Mouse (Mus musculus) effector memory CD4-positive, alpha-beta T cell, adult 7 months (primary cell): ENCODE measurements around the gene Platr25. TPM values are rescaled to one million over a fixed set of nuclear protein-coding genes. Genes with fewer than 3 reads are reported as not detected.

Experiments used
- polyA plus RNA-seq: library from polyadenylated mRNA; unstranded; fragments of 100-300 nt; shearing (Covaris generic); gene quantifications from one replicate; pipeline ENCODE4 v1.2.1, GENCODE M21; 2017

Platr25 gene
- polyA plus RNA-seq: 8.2 TPM

DNA sequence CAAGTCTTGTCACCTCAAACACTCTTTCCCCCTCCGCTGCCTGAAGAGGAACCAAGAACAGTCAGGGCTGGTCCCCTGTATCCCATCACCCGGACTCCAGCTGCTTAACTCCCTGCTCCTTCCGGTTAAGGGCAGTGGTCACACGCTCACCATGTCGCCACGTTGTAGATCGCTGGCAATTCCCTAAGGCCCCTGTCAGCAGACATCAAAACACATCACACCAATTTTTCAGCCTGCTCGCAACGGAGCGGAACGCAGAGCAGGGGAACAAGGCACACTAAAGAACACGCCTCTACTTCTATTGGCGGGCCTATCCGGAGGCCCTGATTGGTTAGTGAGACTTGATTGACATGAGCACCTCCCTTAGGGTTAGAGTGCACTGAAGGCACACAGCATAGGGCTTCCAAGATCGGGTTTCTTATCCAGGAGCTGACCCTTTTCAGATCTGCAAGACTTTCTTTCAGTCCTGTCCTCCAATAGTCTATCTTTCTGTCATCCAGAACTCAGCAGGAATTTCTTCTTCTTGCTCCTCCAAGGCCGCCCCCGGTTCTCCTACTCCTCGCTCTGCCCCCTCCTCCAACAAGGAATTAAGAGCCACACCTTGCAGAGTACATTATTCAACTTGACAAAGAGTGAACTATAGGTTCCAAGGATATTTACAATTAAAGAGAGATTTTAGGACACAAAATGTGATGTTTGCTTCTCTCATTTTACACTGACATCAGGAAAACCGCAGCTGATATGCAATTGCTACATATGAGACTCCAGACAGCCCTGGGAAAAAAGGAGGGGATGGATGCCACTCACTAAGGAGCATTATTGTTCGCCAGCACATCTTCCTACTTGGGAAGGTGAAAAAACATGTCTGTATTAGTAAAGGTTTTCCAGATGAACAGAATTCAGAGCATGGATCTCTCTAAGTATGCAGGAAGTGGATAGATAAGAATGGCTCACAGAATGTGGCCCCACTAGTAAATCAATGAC, at the start of gene Platr25:
Platr25 (minus strand) TSS at position 278 of the 984 bp plus-strand sequence.

DNA sequence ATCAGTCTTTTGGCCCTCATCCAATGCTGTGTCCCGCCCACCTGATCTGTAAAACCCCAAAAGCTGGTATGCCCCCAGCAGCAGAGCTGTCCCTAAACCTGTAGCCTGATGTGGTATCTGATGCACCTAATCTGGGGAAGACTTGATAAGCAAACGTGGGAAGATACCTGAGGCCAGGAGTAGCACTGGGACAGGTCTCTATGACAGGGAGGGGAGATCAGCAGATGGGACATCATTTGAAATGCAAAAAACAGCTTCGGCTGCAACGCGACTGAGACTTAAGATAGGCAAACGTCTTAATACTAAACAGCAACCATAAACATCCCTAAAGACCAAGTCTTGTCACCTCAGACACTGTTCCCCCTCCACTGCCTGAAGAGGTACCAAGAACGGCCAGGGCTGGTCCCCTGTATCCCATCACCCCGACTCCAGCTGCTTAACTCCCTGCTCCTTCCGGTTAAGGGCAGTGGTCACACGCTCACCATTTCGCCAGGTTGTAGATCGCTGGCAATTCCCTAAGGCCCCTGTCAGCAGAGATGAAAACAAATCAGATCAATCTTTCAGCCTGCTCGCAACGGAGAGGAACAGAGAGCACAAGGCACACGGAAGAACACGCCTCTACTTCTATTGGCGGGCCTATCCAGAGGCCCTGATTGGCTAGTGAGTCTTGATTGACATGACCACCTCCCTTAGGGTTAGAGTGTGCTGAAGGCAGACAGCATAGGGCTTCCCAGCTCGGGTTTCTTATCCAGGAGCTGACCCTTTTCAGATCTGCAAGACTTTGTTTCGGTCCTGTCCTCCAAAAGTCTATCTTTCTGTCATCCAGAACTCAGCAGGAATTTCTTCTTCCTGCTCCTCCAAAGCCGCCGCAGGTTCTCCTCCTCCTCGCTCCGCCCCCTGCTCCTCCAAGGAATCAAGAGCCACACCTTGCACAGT, 25.0 kb upstream of the Platr25 start, which contains the start of gene Gm5141:
Gm5141 (minus strand) TSS at position 610 of the 936 bp plus-strand sequence.

DNA sequence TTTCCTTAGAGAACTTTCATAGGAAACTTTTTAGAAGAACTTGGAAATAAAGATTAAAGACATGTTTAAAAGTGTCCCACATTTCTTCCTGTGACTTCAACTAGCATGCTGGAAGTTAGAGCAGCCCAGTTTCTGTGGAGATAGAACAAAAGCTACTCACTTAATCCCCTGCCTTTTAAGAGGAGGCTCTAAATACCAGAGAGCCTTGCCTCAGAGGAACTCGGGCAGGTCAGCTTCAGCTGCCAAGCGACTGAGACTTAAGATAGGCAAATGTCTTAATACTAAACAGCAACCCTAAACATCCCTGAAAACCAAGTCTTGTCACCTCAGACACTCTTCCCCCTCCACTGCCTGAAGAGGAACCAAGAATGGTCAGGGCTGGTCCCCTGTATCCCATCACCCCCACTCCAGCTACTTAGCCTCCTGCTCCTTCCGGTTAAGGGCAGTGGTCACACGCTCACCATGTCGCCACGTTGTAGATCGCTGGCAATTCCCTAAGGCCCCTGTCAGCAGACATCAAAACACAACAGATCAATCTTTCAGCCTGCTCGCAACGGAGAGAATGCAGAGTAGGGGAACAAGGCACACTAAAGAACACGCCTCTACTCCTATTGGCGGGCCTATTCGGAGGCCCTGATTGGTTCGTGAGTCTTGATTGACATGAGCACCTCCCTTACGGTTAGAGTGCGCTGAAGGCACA, 136.8 kb downstream of the Platr25 start, which contains the start of gene 6720489N17Rik:
6720489N17Rik (minus strand) TSS at position 606 of the 700 bp plus-strand sequence.

Other genes with a start within 250 kb of the Platr25 start
- 0.30 TPM for gene Zfp935, start 202.2 kb downstream of the Platr25 start, polyA plus RNA-seq
- gene Zfp934, start 189.5 kb downstream of the Platr25 start, polyA plus RNA-seq: 3.5 TPM
- gene 6720489N17Rik, start 136.5 kb downstream of the Platr25 start, polyA plus RNA-seq: 0.61 TPM
- gene Gm5141, start 25.1 kb upstream of the Platr25 start, polyA plus RNA-seq: 0.93 TPM
- gene Fbp2, start 97.7 kb upstream of the Platr25 start, polyA plus RNA-seq: not detected
- not detected for gene Fbp1, start 127.6 kb upstream of the Platr25 start, polyA plus RNA-seq
- gene 2010111I01Rik, start 204.2 kb upstream of the Platr25 start, polyA plus RNA-seq: 97.5 TPM